Mouse (Mus musculus): ENCODE data around the gene Ash1l. TPM values are rescaled to one million over a fixed set of nuclear protein-coding genes. Genes with fewer than 3 reads are reported as not detected.

Ash1l gene
- polyA plus RNA-seq, 1 experiment from 2014 or later = 19.8 TPM

- WGBS = under 1% methylated on average over 19 of the region's 19 CpGs
- Histone ChIP-seq H3K36me3 (peaks cover 20% of the 10 kb centered on the region), H3K4me3 (replicated peaks) (peak overlapping the region; percentile 55), H3K27ac (peak overlapping the region; percentile 67), H3K4me2 (peak overlapping the region; percentile 94), H3K4me1 (peaks cover 18% of the 10 kb centered on the region), H3K9me3 (no peaks in the 10 kb centered on the region), H3K9ac (peak overlapping the region; percentile 44; the same call in 1 of the 2 replicates), H3K27me3 (replicated peaks) (no peaks in the 10 kb centered on the region)
- peak; percentile 4; the same call in 1 of the 2 replicates for ATAC-seq (ENCODE audit: insufficient read depth, low FRiP score, low read depth)
Observed at GRCm38 (mm10) chr3:89101459-89101811, 151.0 kb downstream of the Ash1l start.

DNA sequence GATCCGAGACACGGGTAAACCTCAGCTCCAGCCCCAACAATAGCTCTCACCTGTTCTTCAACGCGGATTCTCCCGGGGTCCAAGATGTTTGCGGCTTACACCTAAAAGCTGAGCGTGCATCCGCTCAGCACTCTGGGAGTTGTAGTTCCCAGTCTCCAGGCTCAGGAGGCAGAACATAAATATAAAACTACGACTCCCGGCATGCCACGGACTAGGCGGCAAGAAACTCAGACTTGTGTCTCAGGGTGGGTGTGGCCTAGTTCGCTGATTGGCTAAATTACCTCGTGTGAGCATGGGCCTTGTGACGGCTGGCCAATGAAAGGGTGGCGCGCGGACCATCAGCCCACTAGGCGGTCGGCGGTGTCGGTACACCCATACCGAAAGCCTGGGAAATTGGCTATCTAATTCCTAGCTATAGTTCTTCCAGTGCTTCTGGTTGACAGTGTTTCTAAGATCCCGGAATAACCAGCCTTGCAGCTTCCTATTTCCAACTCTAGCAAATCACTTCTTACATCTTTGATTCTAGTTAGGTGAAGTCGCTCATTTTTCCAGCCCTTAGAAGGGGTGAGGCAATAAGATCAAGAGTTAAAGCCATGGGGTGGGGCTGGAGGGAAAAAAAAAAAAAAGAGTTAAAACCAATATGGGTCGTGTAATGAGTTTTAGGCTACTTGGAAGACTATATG lies 151.5 kb downstream of the Ash1l start, which contains the start of gene Fdps:
Fdps (minus strand) TSS at position 148 of the 683 bp plus-strand sequence.
- peak; percentile 99 for ATAC-seq (ENCODE audit: insufficient read depth, low FRiP score, low read depth)
- Histone ChIP-seq H3K36me3 (peaks cover 16% of the 10 kb centered on the region), H3K4me2 (peak within 1 kb of the TSS; percentile 94), H3K4me3 (replicated peaks) (peak within 1 kb of the TSS; percentile 55), H3K4me1 (peaks cover 18% of the 10 kb centered on the region), H3K27ac (peak within 1 kb of the TSS; percentile 87), H3K9me3 (no peaks in the 10 kb centered on the region), H3K9ac (peak within 1 kb of the TSS; percentile 44), H3K27me3 (replicated peaks) (no peaks in the 10 kb centered on the region)
- 0% methylated on average over 26 of the region's 26 CpGs for WGBS

DNA sequence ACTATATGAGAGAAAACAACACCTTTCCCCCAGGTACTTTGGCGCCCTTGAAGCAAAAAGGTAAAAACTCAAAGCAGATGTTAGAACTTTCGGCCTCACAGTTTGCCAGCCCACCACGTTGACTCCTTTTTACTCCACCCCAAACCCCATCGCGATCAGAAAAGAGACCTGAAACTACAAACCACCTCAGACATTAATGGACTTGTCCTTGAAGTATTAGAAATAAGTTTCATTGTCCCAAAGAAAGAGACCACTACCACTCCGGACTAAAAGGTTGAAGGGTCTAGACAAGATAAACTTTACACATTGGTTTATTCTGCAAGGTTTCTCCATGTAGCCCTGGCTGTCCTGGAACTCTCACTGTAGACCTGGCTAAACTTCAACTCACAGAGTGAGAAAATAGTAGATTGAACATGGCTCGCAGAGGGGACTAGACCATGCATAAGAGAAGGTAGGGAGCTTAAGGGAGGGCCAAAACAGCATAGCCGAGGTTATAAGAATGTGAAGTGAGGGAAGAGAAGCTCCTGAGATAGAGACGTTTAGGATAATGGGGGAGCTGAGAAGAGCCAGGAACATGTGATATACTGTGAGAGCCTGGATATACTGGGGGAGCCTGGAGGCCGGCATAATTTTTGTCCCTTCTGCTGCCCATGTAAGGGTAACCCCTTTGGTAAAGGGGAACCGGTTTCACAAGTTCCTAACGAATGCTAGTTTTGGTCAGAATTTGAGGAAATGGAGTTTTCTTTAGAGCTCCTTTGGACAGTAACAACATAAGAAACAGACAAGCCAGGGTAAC lies 152.3 kb downstream of the Ash1l start:
- Histone ChIP-seq H3K9ac (no peak overlapping the region), H3K4me2 (peak overlapping the region; percentile 54), H3K9me3 (no peaks in the 10 kb centered on the region), H3K4me1 (peaks cover 18% of the 10 kb centered on the region), H3K4me3 (replicated peaks) (peak overlapping the region; percentile 55; the same call in 1 of the 2 replicates), H3K36me3 (peaks cover 13% of the 10 kb centered on the region; the same call in 1 of the 2 replicates), H3K27me3 (replicated peaks) (no peaks in the 10 kb centered on the region), H3K27ac (peak overlapping the region; percentile 87)
- ATAC-seq (ENCODE audit: insufficient read depth, low FRiP score, low read depth) = no peak
- WGBS = 57% methylated on average over 12 of the region's 12 CpGs

- WGBS = 58% methylated on average over 4 of the region's 4 CpGs
- Histone ChIP-seq H3K4me3 (replicated peaks) (no peak overlapping the region), H3K4me2 (no peak overlapping the region), H3K27ac (peak overlapping the region; percentile 87), H3K36me3 (peaks cover 7% of the 10 kb centered on the region; the same call in 1 of the 2 replicates), H3K4me1 (peaks cover 18% of the 10 kb centered on the region), H3K9me3 (no peaks in the 10 kb centered on the region), H3K9ac (no peak overlapping the region), H3K27me3 (replicated peaks) (no peaks in the 10 kb centered on the region)
- ATAC-seq (ENCODE audit: insufficient read depth, low FRiP score, low read depth) = no peak
Observed at GRCm38 (mm10) chr3:89103291-89103595, 152.8 kb downstream of the Ash1l start.

DNA sequence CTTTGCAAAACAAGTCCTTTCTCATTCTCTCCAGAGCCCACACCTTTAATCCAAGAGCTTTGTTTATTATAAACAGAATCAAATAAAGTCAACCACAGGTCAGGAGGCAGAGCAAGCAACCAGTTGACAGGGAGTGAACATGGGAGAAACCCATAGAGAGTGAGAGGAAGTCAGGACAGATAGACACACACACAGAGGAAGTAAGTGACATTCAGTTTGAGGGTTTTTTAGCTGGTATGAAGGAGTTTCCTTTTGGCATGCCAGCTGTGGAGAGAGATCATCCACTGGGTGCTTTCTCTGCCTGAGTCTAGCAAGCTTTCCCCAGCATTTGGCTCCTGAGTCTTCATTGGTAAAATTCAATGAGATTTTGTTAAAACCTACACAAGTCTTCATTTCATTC lies 156.5 kb downstream of the Ash1l start:
- no peaks in the 10 kb centered on the region for H3K27me3 ChIP-seq (replicated peaks)
- no peaks in the 10 kb centered on the region for H3K36me3 ChIP-seq
- H3K9ac ChIP-seq = no peak overlapping the region
- no peaks in the 10 kb centered on the region for H3K9me3 ChIP-seq
- ATAC-seq (ENCODE audit: insufficient read depth, low FRiP score, low read depth) = no peak
- no peak overlapping the region for H3K4me2 ChIP-seq
- no peak overlapping the region for H3K4me3 ChIP-seq (replicated peaks)
- H3K4me1 ChIP-seq = no peaks in the 10 kb centered on the region
- no peak overlapping the region for H3K27ac ChIP-seq

- no peaks in the 10 kb centered on the region for H3K27me3 ChIP-seq (replicated peaks)
- no peak overlapping the region for H3K9ac ChIP-seq
- H3K27ac ChIP-seq = no peak overlapping the region
- WGBS = 44% methylated on average over 3 of the region's 3 CpGs
- no peaks in the 10 kb centered on the region for H3K9me3 ChIP-seq
- no peak overlapping the region for H3K4me2 ChIP-seq
- H3K36me3 ChIP-seq = no peaks in the 10 kb centered on the region
- no peaks in the 10 kb centered on the region for H3K4me1 ChIP-seq
- no peak for ATAC-seq (ENCODE audit: insufficient read depth, low FRiP score, low read depth)
- H3K4me3 ChIP-seq (replicated peaks) = no peak overlapping the region
Observed at GRCm38 (mm10) chr3:89107545-89107944, 157.1 kb downstream of the Ash1l start.

DNA sequence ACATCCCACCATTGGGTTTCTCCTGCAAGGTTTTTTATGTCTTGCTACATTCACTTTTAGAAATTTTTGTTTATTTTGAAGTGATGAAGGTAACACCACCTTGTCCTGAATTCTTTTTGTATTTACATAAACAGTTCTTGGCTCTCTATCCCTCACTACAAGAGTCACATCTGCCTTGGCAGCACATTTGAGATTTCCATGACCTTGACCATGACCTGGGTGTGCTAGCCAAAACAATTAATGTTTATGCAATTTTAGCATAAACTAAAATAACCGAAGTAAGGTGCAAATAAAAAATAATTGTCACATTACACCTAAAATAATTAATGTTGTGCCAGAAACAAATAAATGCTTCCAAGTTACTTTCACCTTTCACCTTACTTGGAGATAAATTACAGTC lies 157.7 kb downstream of the Ash1l start:
- ATAC-seq (ENCODE audit: insufficient read depth, low FRiP score, low read depth) = no peak
- Histone ChIP-seq H3K4me3 (replicated peaks) (no peak overlapping the region), H3K36me3 (no peaks in the 10 kb centered on the region), H3K9me3 (no peaks in the 10 kb centered on the region), H3K4me1 (no peaks in the 10 kb centered on the region), H3K9ac (no peak overlapping the region), H3K27ac (no peak overlapping the region), H3K27me3 (replicated peaks) (no peaks in the 10 kb centered on the region), H3K4me2 (no peak overlapping the region)
- WGBS = 56% methylated on average over 1 of the region's 1 CpGs

GRCm38 (mm10) chr3:89113058-89113457 lies 162.6 kb downstream of the Ash1l start:
- ATAC-seq (ENCODE audit: insufficient read depth, low FRiP score, low read depth) = no peak
- no peak overlapping the region for H3K4me2 ChIP-seq
- H3K9me3 ChIP-seq = no peaks in the 10 kb centered on the region
- H3K4me3 ChIP-seq (replicated peaks) = no peak overlapping the region
- H3K27ac ChIP-seq = no peak overlapping the region
- H3K9ac ChIP-seq = no peak overlapping the region
- no peaks in the 10 kb centered on the region for H3K36me3 ChIP-seq
- no peaks in the 10 kb centered on the region for H3K27me3 ChIP-seq (replicated peaks)
- 58% methylated on average over 4 of the region's 4 CpGs for whole genome bisulfite sequencing
- H3K4me1 ChIP-seq = no peaks in the 10 kb centered on the region

DNA sequence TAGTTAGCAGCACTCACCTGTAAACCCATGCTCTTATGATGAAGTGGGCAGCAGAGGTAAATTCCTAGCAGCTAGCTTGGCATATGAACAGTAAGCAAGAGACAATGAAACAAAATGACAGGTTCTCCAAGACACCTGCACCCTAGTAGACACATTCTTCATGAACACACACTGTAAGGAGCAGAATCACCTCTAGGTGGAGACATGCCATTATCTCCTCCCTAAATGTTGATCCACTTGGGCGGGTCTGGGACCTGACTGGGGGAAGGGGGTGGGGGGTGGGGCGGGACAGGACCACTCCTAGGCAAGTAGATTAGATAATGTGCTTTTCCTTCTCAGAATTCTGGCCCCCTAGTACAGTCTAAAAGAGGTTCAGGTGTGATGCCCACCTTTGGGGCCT lies 165.1 kb downstream of the Ash1l start:
- H3K4me1 ChIP-seq = no peaks in the 10 kb centered on the region
- 8% methylated on average over 2 of the region's 2 CpGs for WGBS
- H3K27me3 ChIP-seq (replicated peaks) = no peaks in the 10 kb centered on the region
- ATAC-seq (ENCODE audit: insufficient read depth, low FRiP score, low read depth) = peak; percentile 78; the same call in 1 of the 2 replicates
- H3K27ac ChIP-seq = no peak overlapping the region
- no peak overlapping the region for H3K4me3 ChIP-seq (replicated peaks)
- H3K9ac ChIP-seq = no peak overlapping the region
- no peak overlapping the region for H3K4me2 ChIP-seq
- H3K36me3 ChIP-seq = no peaks in the 10 kb centered on the region
- H3K9me3 ChIP-seq = no peaks in the 10 kb centered on the region

GRCm38 (mm10) chr3:89123313-89123712 lies 172.9 kb downstream of the Ash1l start:
- H3K9ac ChIP-seq = no peak overlapping the region
- no peak overlapping the region for H3K4me3 ChIP-seq (replicated peaks)
- no peak overlapping the region for H3K4me2 ChIP-seq
- 61% methylated on average over 2 of the region's 2 CpGs for WGBS
- no peaks in the 10 kb centered on the region for H3K4me1 ChIP-seq
- no peaks in the 10 kb centered on the region for H3K27me3 ChIP-seq (replicated peaks)
- H3K36me3 ChIP-seq = no peaks in the 10 kb centered on the region
- H3K9me3 ChIP-seq = no peaks in the 10 kb centered on the region
- no peak overlapping the region for H3K27ac ChIP-seq
- no peak for ATAC-seq (ENCODE audit: insufficient read depth, low FRiP score, low read depth)

- Histone ChIP-seq H3K4me2 (no peak overlapping the region), H3K9ac (no peak overlapping the region), H3K4me3 (replicated peaks) (no peak overlapping the region), H3K27ac (no peak overlapping the region), H3K27me3 (replicated peaks) (no peaks in the 10 kb centered on the region), H3K4me1 (no peaks in the 10 kb centered on the region), H3K36me3 (no peaks in the 10 kb centered on the region), H3K9me3 (no peaks in the 10 kb centered on the region)
- ATAC-seq (ENCODE audit: insufficient read depth, low FRiP score, low read depth) = no peak
- 69% methylated on average over 3 of the region's 3 CpGs for WGBS
Observed at GRCm38 (mm10) chr3:89124241-89124640, 173.8 kb downstream of the Ash1l start.

DNA sequence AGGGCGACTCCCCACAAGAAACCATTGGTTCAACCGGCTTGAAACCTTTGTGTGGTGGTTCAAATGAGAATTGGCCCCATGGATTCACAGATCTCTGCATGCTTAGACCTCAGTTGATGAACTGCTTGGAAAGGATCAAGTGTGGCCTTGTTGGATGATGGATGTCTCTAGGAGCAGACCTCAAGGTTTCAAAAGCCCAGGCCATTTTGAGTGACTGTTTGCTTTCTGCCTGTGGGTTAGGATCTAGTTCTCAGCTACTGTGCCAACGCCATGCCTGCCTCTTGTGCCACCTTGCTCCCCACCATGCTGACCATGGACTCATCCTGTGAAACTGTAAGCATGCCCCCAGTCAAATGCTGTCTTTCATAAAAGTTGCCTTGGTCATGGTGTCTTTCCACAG lies 175.6 kb downstream of the Ash1l start:
- Histone ChIP-seq H3K27ac (no peak overlapping the region), H3K4me1 (no peaks in the 10 kb centered on the region), H3K27me3 (replicated peaks) (no peaks in the 10 kb centered on the region), H3K36me3 (no peaks in the 10 kb centered on the region), H3K4me3 (replicated peaks) (no peak overlapping the region), H3K9me3 (no peaks in the 10 kb centered on the region), H3K4me2 (no peak overlapping the region), H3K9ac (no peak overlapping the region)
- 93% methylated on average over 3 of the region's 3 CpGs for WGBS
- no peak for ATAC-seq (ENCODE audit: insufficient read depth, low FRiP score, low read depth)
